Mouse (Mus musculus): ENCODE results near the gene E4f1. TPM values are rescaled to one million over a fixed set of nuclear protein-coding genes. Genes with fewer than 3 reads are reported as not detected.

Gene E4f1
- polyA plus RNA-seq (2012; ENCODE audit: low replicate concordance): 21.8 and 23.0 TPM in 2 replicates

GRCm38 (mm10) chr17:24469910-24470602 is at the start of gene E4f1, which contains the start of gene Pgp:
Gene E4f1 (minus strand): TSS chr17:24470313.
Gene Pgp (plus strand): TSS chr17:24470392.

GRCm38 (mm10) chr17:24488186-24488661 is 18.1 kb upstream of the E4f1 start, which contains the start of gene Caskin1:
Gene Caskin1 (plus strand): TSS chr17:24488601.

GRCm38 (mm10) chr17:24478663-24479380 is 8.7 kb upstream of the E4f1 start, which contains the start of gene Mlst8:
Gene Mlst8 (minus strand): TSS chr17:24479078.

GRCm38 (mm10) chr17:24473612-24474275 is 3.6 kb upstream of the E4f1 start, which contains the start of gene Bricd5:
Gene Bricd5 (plus strand): TSS chr17:24473884.

GRCm38 (mm10) chr17:24442632-24443155 is 27.4 kb downstream of the E4f1 start, which contains the start of gene Dnase1l2:
Gene Dnase1l2 (minus strand): TSS chr17:24443105.

DNA sequence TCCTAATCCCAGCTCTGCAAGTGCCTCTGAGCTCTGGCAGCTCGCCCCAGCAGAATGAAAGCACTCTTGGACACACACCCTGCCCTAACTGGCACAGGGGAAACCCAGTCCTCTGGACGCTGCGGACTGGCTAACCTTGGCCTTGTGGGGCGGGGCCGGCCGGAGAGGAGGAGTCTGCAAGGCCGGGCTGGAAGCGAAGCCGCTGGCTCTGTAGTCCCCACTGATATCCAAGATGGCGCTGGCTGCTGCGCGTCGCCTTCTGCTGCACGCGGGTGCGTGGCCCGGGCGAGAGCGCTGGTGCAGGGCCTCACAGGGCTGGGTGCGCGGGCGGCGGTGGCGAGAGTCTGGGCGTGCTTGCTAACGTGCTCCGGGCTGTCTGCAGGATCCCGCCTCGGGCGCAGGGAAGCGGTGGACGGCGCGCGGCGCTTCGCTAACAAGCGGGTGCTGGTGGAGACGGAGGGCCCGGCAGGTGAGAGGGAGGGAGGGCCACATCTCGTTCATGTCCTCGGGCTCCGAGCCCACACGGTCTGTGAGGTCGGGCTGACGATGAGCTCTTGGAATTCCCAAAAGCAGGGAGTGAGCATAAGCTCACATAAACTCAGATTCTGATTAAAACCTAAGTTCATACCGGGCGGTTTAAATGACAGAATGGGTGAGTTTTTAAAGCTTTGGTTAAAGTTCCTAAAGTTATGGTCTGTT is 43.5 kb downstream of the E4f1 start, which contains the start of gene Eci1:
Gene Eci1, plus strand, starts transcription at position 171 of the 699 bp plus-strand sequence.

DNA sequence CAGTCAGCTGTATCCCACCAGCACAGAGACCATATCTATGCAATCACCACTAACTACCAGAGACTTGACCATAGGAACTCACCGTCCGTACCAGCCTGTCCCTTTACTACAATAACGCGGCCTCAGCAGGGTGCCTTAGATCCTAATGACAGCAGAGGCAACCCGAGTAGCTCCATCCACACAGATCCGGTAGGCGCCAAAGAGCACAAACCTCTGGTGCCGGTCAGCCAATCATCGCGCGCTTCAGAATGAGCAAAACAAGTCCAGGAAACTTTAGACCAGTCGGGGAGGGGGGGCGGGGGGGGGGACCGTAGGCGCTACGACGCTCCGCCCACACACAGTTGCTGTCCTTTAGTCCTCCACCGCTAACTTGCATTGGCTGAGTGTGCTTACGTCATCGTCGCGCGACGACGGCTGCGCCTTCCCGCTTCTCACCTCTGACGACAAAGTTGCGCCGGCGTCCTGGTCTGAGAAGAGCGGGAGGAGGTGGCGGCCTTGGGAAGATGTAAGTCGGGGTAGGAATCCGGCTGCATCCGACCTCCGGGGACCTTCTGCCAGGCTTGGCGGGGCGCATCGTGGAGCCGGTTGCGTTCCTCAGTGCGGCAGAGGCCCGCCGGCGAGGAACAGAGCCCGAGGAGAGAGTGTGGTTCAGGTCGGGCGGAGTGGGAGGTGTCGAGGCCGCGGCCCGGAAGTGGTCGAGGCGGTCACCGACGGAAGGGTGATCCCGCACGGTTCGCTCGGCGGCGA is 55.7 kb downstream of the E4f1 start, which contains the start of gene Rnps1:
Gene Rnps1, plus strand, starts transcription at position 336 of the 747 bp plus-strand sequence.

Other genes starting within 250 kb of the E4f1 start
- gene Tedc2, start 249.5 kb downstream of the E4f1 start, polyA plus RNA-seq (2012; ENCODE audit: low replicate concordance): 20.8 and 26.4 TPM in 2 replicates
- 65.1 and 76.8 TPM in 2 replicates for gene Ccnf, start 218.8 kb downstream of the E4f1 start, polyA plus RNA-seq (2012; ENCODE audit: low replicate concordance)
- gene Abca17, start 119.2 kb downstream of the E4f1 start, polyA plus RNA-seq (2012; ENCODE audit: low replicate concordance): not detected in 2 replicates
- 33.9 and 35.9 TPM in 2 replicates for gene Abca3, start 118.4 kb downstream of the E4f1 start, polyA plus RNA-seq (2012; ENCODE audit: low replicate concordance)
- gene Rnps1, start 55.7 kb downstream of the E4f1 start, polyA plus RNA-seq (2012; ENCODE audit: low replicate concordance): 278 and 467 TPM in 2 replicates
- 47.6 and 50.3 TPM in 2 replicates for gene Eci1, start 43.7 kb downstream of the E4f1 start, polyA plus RNA-seq (2012; ENCODE audit: low replicate concordance)
- gene Dnase1l2, start 27.2 kb downstream of the E4f1 start, polyA plus RNA-seq (2012; ENCODE audit: low replicate concordance): 0.41 TPM in 1 of 2 replicates, not detected in the other
- 86.0 and 114 TPM in 2 replicates for gene Pgp, start 79 bp upstream of the E4f1 start, polyA plus RNA-seq (2012; ENCODE audit: low replicate concordance)
- 0.56 and 0.61 TPM in 2 replicates for gene Bricd5, start 3.6 kb upstream of the E4f1 start, polyA plus RNA-seq (2012; ENCODE audit: low replicate concordance)
- 6.4 and 15.9 TPM in 2 replicates for gene Mlst8, start 8.8 kb upstream of the E4f1 start, polyA plus RNA-seq (2012; ENCODE audit: low replicate concordance)
- 0.03 TPM in 1 of 2 replicates, not detected in the other for gene Caskin1, start 18.3 kb upstream of the E4f1 start, polyA plus RNA-seq (2012; ENCODE audit: low replicate concordance)
- gene Traf7, start 57.6 kb upstream of the E4f1 start, polyA plus RNA-seq (2012; ENCODE audit: low replicate concordance): 121 and 190 TPM in 2 replicates
- gene Rab26, start 63.9 kb upstream of the E4f1 start, polyA plus RNA-seq (2012; ENCODE audit: low replicate concordance): 0.14 and 1.1 TPM in 2 replicates
- gene Pkd1, start 79.5 kb upstream of the E4f1 start, polyA plus RNA-seq (2012; ENCODE audit: low replicate concordance): 8.9 and 14.3 TPM in 2 replicates
- 37.0 and 60.0 TPM in 2 replicates for gene Tsc2, start 162.3 kb upstream of the E4f1 start, polyA plus RNA-seq (2012; ENCODE audit: low replicate concordance)
- 4.3 and 4.4 TPM in 2 replicates for gene Nthl1, start 162.4 kb upstream of the E4f1 start, polyA plus RNA-seq (2012; ENCODE audit: low replicate concordance)
- 2.0 and 5.8 TPM in 2 replicates for gene Slc9a3r2, start 180.0 kb upstream of the E4f1 start, polyA plus RNA-seq (2012; ENCODE audit: low replicate concordance)
- gene Npw, start 188.1 kb upstream of the E4f1 start, polyA plus RNA-seq (2012; ENCODE audit: low replicate concordance): 1.1 and 4.6 TPM in 2 replicates
- gene Zfp598, start 199.4 kb upstream of the E4f1 start, polyA plus RNA-seq (2012; ENCODE audit: low replicate concordance): 144 and 147 TPM in 2 replicates
- 0.56 and 0.62 TPM in 2 replicates for gene Syngr3, start 219.6 kb upstream of the E4f1 start, polyA plus RNA-seq (2012; ENCODE audit: low replicate concordance)
- 134 TPM in 2 replicates for gene Gfer, start 225.8 kb upstream of the E4f1 start, polyA plus RNA-seq (2012; ENCODE audit: low replicate concordance)
- gene Noxo1, start 225.9 kb upstream of the E4f1 start, polyA plus RNA-seq (2012; ENCODE audit: low replicate concordance): 0.69 and 1.8 TPM in 2 replicates
- 20.7 and 32.9 TPM in 2 replicates for gene Tbl3, start 237.3 kb upstream of the E4f1 start, polyA plus RNA-seq (2012; ENCODE audit: low replicate concordance)
- 0.42 and 0.46 TPM in 2 replicates for gene Rnf151, start 247.8 kb upstream of the E4f1 start, polyA plus RNA-seq (2012; ENCODE audit: low replicate concordance)
- gene Rps2, start 247.8 kb upstream of the E4f1 start, polyA plus RNA-seq (2012; ENCODE audit: low replicate concordance): 69.0 and 456 TPM in 2 replicates

Data from leukemia stem cell, adult 10-12 weeks (primary cell).